Mouse (Mus musculus) MEL (cell line): ENCODE results near the gene Mfsd9. TPM values are rescaled to one million over a fixed set of nuclear protein-coding genes. Genes with fewer than 3 reads are reported as not detected.

ENCODE experiments used
- DNase-seq: peaks from one replicate; pipeline ENCODE4 v3.0.0; 2011; ENCODE audit warnings: low read depth, low spot score
- H3K27ac ChIP-seq: 2 replicates; pipeline ENCODE4 v1.5.1; 2012; ENCODE audit warnings: low read depth, mild to moderate bottlenecking, control low read depth, low read length, moderate library complexity; ENCODE audit not compliant: control insufficient read depth
- H3K27me3 ChIP-seq, 2 experiments: fragments of 150-350 bp in 1 of 2; sonication (generic) in 1 of 2; 2 replicates each; pipeline ENCODE4 v1.6.1; 2012; ENCODE audit warnings: low read length in 2 of 2, mild to moderate bottlenecking in 2 of 2, improper control_type of control experiment in 1 of 2, moderate library complexity in 1 of 2; ENCODE audit not compliant: insufficient read depth in 2 of 2, control insufficient read depth in 1 of 2
- H3K36me3 ChIP-seq, 2 experiments: 2 replicates each; pipeline ENCODE4 v1.6.1; 2012 to 2014; ENCODE audit warnings: low read length in 2 of 2, improper control_type of control experiment in 1 of 2, inconsistent platforms in 1 of 2, mild to moderate bottlenecking in 1 of 2; ENCODE audit not compliant: insufficient read depth in 2 of 2, control insufficient read depth in 1 of 2
- H3K4me1 ChIP-seq, 2 experiments: fragments of 150-350 bp in 1 of 2; sonication (generic) in 1 of 2; 2 replicates each; pipeline ENCODE4 v1.6.1; 2012; ENCODE audit warnings: low read length in 2 of 2, improper control_type of control experiment in 1 of 2, mild to moderate bottlenecking in 1 of 2; ENCODE audit not compliant: insufficient read depth in 2 of 2, control insufficient read depth in 1 of 2
- H3K4me3 ChIP-seq, 2 experiments: fragments of 150-350 bp in 1 of 2; sonication (generic) in 1 of 2; 2 replicates each; pipeline ENCODE4 v1.5.1; 2012; ENCODE audit warnings: low read depth in 2 of 2, low read length in 2 of 2, mild to moderate bottlenecking in 2 of 2, moderate library complexity in 2 of 2, control low read depth in 1 of 2, improper control_type of control experiment in 1 of 2; ENCODE audit not compliant: control insufficient read depth in 1 of 2, insufficient read depth in 1 of 2
- H3K79me2 ChIP-seq: 2 replicates; pipeline ENCODE4 v1.6.1; 2012; ENCODE audit warnings: mild to moderate bottlenecking, low read length, moderate library complexity; ENCODE audit not compliant: control insufficient read depth, poor library complexity, insufficient read depth
- H3K9ac ChIP-seq: 2 replicates; pipeline ENCODE4 v1.6.1; 2012; ENCODE audit warnings: low read depth, mild to moderate bottlenecking, control low read depth, low read length, moderate library complexity; ENCODE audit not compliant: control insufficient read depth, poor library complexity, severe bottlenecking
- H3K9me3 ChIP-seq: fragments of 150-350 bp; sonication (generic); replicated peaks from 2 replicates; pipeline ENCODE4 v1.6.1; 2012; ENCODE audit warnings: mild to moderate bottlenecking, low read length, improper control_type of control experiment, moderate library complexity; ENCODE audit not compliant: insufficient read depth
- BHLHE40 ChIP-seq: IDR thresholded peaks from 2 replicates; pipeline ENCODE4 v1.6.1; 2012; ENCODE audit warnings: low read depth, mild to moderate bottlenecking, inconsistent platforms, low read length, improper control_type of control experiment, borderline replicate concordance
- CHD1 ChIP-seq: IDR thresholded peaks from 2 replicates; pipeline ENCODE4 v1.6.1; 2012; ENCODE audit warnings: low read depth, mild to moderate bottlenecking, inconsistent platforms, low read length, improper control_type of control experiment
- ELF1 ChIP-seq: IDR thresholded peaks from 2 replicates; pipeline ENCODE4 v1.6.1; 2014; ENCODE audit warnings: low read depth, mild to moderate bottlenecking, inconsistent platforms, low read length, improper control_type of control experiment, moderate library complexity
- EP300 ChIP-seq, 2 experiments: IDR thresholded peaks; 2 replicates each; pipeline ENCODE4 v1.6.1; 2011; ENCODE audit warnings: improper control_type of control experiment in 2 of 2, low read length in 2 of 2, low read depth in 1 of 2, mild to moderate bottlenecking in 1 of 2
- GABPA ChIP-seq: IDR thresholded peaks from 2 replicates; pipeline ENCODE4 v1.6.1; 2012; ENCODE audit warnings: low read depth, mild to moderate bottlenecking, inconsistent platforms, low read length, improper control_type of control experiment, moderate library complexity
- GATA1 ChIP-seq: IDR thresholded peaks from 2 replicates; pipeline ENCODE4 v1.6.1; 2011; ENCODE audit warnings: low read depth, low read length, improper control_type of control experiment
- KAT2A ChIP-seq: conservative IDR thresholded peaks from 2 replicates; pipeline ENCODE4 v1.6.1; 2012; ENCODE audit warnings: low read depth, low read length, improper control_type of control experiment, inconsistent platforms
- MAFK ChIP-seq: IDR thresholded peaks from 2 replicates; pipeline ENCODE4 v1.6.1; 2011; ENCODE audit warnings: low read depth, mild to moderate bottlenecking, low read length, improper control_type of control experiment, borderline replicate concordance
- MAZ ChIP-seq: IDR thresholded peaks from 2 replicates; pipeline ENCODE4 v1.6.1; 2012; ENCODE audit warnings: low read depth, mild to moderate bottlenecking, inconsistent platforms, low read length, improper control_type of control experiment
- NELFE ChIP-seq: IDR thresholded peaks from 2 replicates; pipeline ENCODE4 v1.6.1; 2011; ENCODE audit warnings: low read depth, low read length, improper control_type of control experiment
- POLR2AphosphoS5 ChIP-seq: IDR thresholded peaks from 2 replicates; pipeline ENCODE4 v1.6.1; 2012; ENCODE audit warnings: low read depth, borderline replicate concordance, mild to moderate bottlenecking, inconsistent platforms, low read length, moderate library complexity, mixed read lengths
- RAD21 ChIP-seq: IDR thresholded peaks from 2 replicates; pipeline ENCODE4 v1.6.1; 2011; ENCODE audit warnings: mild to moderate bottlenecking, low read depth, low read length, improper control_type of control experiment
- RCOR1 ChIP-seq: IDR thresholded peaks from 2 replicates; pipeline ENCODE4 v1.6.1; 2012; ENCODE audit warnings: low read depth, mild to moderate bottlenecking, inconsistent platforms, low read length, improper control_type of control experiment
- SMC3 ChIP-seq: IDR thresholded peaks from 2 replicates; pipeline ENCODE4 v1.6.1; 2011; ENCODE audit warnings: low read depth, low read length, improper control_type of control experiment
- TAL1 ChIP-seq: IDR thresholded peaks from 2 replicates; pipeline ENCODE4 v1.6.1; 2012; ENCODE audit warnings: mild to moderate bottlenecking, inconsistent platforms, low read length, moderate library complexity, mixed read lengths
- TCF12 ChIP-seq: IDR thresholded peaks from 2 replicates; pipeline ENCODE4 v1.6.1; 2014; ENCODE audit warnings: low read depth, mild to moderate bottlenecking, inconsistent platforms, low read length, improper control_type of control experiment, moderate library complexity
- UBTF ChIP-seq: IDR thresholded peaks from 2 replicates; pipeline ENCODE4 v1.6.1; 2012; ENCODE audit warnings: low read depth, mild to moderate bottlenecking, inconsistent platforms, low read length, improper control_type of control experiment, moderate library complexity, borderline replicate concordance; ENCODE audit not compliant: insufficient read depth
- USF2 ChIP-seq, 2 experiments: IDR thresholded peaks; 2 replicates each; pipeline ENCODE4 v1.6.1; 2011 to 2012; ENCODE audit warnings: improper control_type of control experiment in 2 of 2, low read length in 2 of 2, borderline replicate concordance in 1 of 2, inconsistent platforms in 1 of 2, low read depth in 1 of 2, mild to moderate bottlenecking in 1 of 2; ENCODE audit not compliant: insufficient read depth in 1 of 2
- ZKSCAN1 ChIP-seq: IDR thresholded peaks from 2 replicates; pipeline ENCODE4 v1.6.1; 2012; ENCODE audit warnings: low read depth, mild to moderate bottlenecking, inconsistent platforms, low read length, improper control_type of control experiment, moderate library complexity
- ZMIZ1 ChIP-seq: IDR thresholded peaks from 2 replicates; pipeline ENCODE4 v1.6.1; 2012; ENCODE audit warnings: low read depth, mild to moderate bottlenecking, inconsistent platforms, low read length, improper control_type of control experiment, moderate library complexity
- ZNF384 ChIP-seq: IDR thresholded peaks from 2 replicates; pipeline ENCODE4 v1.6.1; 2012; ENCODE audit warnings: low read depth, mild to moderate bottlenecking, inconsistent platforms, low read length, improper control_type of control experiment
- polyA plus RNA-seq, 2 experiments: library from polyadenylated mRNA; stranded (reverse) in 1 of 2; unstranded in 1 of 2; fragments of >175 nt in 1 of 2; fragments of >200 nt in 1 of 2; gene quantifications; 2 replicates each; pipeline versions ENCODE4 v1.2.1 to v1.2.4; 2012; ENCODE audit warnings: low replicate concordance in 2 of 2, low read depth in 1 of 2; ENCODE audit not compliant: insufficient read length in 2 of 2, insufficient read depth in 1 of 2, missing spikeins in 1 of 2
- total RNA-seq: library from RNA; depleted of rRNA; stranded (reverse); fragments of 300-350 nt; gene quantifications from 2 replicates; pipeline ENCODE4 v1.2.3, GENCODE M21; 2012

Gene Mfsd9
- total and polyA plus RNA-seq, 3 experiments, result 1.0 to 1.4 TPM; not detected in 1

DNA sequence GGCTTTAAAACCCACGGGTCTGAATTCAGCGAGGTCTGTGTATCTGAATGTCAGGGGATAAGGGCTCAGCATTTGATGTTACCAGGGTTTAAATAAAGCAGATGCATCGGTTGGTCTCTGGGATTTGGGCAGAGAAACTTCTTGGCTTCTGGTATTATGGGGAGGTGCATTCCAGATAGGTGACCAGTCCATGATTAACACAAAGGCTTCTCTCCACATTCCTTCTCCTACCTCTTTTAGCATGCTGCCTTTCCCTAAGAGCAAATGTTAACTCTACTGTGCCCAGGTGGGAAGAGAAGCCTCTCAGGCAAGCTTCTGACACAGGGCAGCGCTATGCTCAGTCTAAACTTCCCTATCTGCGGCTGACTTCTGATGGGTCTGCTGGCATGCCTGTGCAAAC is 17.3 kb downstream of the Mfsd9 start:
- Histone ChIP-seq H3K27ac (no peak overlapping the region), H3K36me3 (no peaks in the 10 kb centered on the region), H3K4me3 (no peak overlapping the region), H3K9ac (no peak overlapping the region), H3K9me3 (no peaks in the 10 kb centered on the region), H3K27me3 (no peaks in the 10 kb centered on the region), H3K79me2 (no peaks in the 10 kb centered on the region), H3K4me1 (peaks cover 0 to 3% of the 10 kb centered on the region in 2 experiments; a peak in 1 of 4 replicates)
- TF ChIP-seq RAD21, result no peak
- TF ChIP-seq GATA1, result no peak
- no peak for TF ChIP-seq SMC3
- TF ChIP-seq TAL1, result no peak
- no peak for TF ChIP-seq ZMIZ1
- no peak for TF ChIP-seq UBTF
- DNase-seq, result no peak

DNA sequence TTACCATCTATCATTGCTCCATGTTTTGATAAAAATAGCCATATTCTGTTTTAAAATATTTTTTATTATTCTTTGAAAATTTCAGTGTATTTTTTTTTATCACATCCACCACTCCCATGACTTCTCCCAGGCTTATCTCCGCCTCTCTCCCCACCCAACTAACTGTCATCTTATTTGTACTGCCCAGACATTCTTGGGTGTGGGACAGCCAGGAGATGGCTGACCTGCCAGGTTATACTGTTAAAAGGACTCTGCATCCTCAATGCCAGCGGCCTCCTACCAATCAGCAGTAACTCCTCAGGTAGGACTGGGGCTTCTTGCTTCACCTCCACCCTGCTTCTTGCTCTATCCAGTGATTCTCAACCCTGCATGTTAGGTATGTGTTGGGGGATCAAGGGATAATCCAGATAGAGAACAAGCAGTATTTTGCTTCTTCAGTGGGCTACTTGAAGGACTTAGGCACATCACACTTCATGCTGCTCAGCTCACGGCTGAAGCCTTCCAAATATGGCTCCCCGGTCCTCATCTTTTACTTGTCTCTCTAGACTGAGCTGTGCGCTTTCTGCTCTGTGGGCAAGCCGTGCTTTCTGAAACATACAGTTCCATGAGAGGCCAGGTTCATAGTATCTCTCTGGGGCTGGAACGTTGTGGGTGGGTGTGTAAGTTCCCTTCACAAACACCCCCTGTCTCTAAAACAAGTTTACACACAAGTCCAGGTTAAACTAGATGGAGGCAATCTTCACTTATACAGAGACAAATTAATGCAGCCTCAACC is 19.1 kb downstream of the Mfsd9 start:
- Histone ChIP-seq H3K27ac (no peak overlapping the region), H3K36me3 (no peaks in the 10 kb centered on the region), H3K27me3 (no peaks in the 10 kb centered on the region), H3K4me1 (peaks cover 0 to 3% of the 10 kb centered on the region in 2 experiments; a peak in 1 of 4 replicates), H3K79me2 (no peaks in the 10 kb centered on the region), H3K9ac (no peak overlapping the region), H3K4me3 (no peak overlapping the region), H3K9me3 (no peaks in the 10 kb centered on the region)
- DNase-seq, result no peak
- TF ChIP-seq RCOR1 (no peak), MAFK (no peak), EP300 (IDR thresholded peaks at IDR 0.05; ENCODE audit: low read depth in 1 of 2, low read length in 2 of 2) (peak in 1 of 2 experiments; percentile 44; a peak in 1 of 4 replicates)

DNA sequence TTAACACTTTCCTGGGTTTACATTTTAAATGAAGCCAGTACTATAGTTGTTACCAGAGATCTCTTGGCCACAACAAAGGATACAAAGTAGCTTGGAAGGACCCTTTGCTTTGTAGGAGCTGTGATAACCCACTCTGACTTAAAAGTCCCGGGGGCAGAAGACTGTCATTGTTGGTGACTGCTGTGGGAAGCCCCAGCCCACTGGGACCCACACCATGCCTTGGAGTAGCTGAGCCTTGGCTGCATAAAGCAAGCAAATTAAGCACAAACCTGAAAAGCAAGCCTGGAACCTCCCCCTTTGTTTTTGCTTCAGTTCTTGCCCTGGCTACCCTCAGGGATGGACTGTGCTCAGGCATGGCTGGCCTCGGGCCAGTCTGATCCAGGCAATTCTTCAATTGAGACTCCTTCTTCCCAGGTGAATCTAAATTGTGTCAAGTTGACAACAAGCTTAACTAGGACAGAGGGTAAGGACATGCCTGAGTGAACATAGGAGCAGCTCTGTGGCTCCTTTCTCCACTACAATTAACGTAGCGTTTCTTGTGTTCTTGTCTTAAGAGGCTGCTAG is 21.1 kb downstream of the Mfsd9 start:
- Histone ChIP-seq H3K4me1 (peaks cover 0 to 3% of the 10 kb centered on the region in 2 experiments; a peak in 1 of 4 replicates), H3K27me3 (no peaks in the 10 kb centered on the region), H3K36me3 (no peaks in the 10 kb centered on the region), H3K79me2 (no peaks in the 10 kb centered on the region), H3K9me3 (no peaks in the 10 kb centered on the region), H3K27ac (no peak overlapping the region), H3K9ac (no peak overlapping the region), H3K4me3 (no peak overlapping the region)
- no peak for DNase-seq
- TF ChIP-seq CHD1, result no peak
- TF ChIP-seq RCOR1, result no peak
- TF ChIP-seq MAZ, result no peak
- TF ChIP-seq KAT2A, result no peak
- no peak for TF ChIP-seq NELFE
- TF ChIP-seq POLR2AphosphoS5, result no peak
- TF ChIP-seq ZKSCAN1, result no peak
- no peak for TF ChIP-seq USF2 (IDR thresholded peaks at IDR 0.05; ENCODE audit: borderline replicate concordance in 1 of 2, insufficient read depth in 1 of 2, low read depth in 1 of 2, low read length in 2 of 2)
- TF ChIP-seq GATA1, result no peak
- no peak for TF ChIP-seq GABPA
- no peak for TF ChIP-seq BHLHE40
- TF ChIP-seq ELF1, result no peak
- TF ChIP-seq ZNF384, result no peak
- TF ChIP-seq TCF12, result no peak
